Mouse (Mus musculus) olfactory bulb, adult 2 months (tissue): ENCODE results near the gene Ppp5c.

Source experiments
- CTCF ChIP-seq: fragments of 200-500 bp; IDR thresholded peaks from 2 replicates; pipeline ENCODE4 v1.5.1; 2012; ENCODE audit warnings: low read depth, mild to moderate bottlenecking, low read length, moderate library complexity; ENCODE audit not compliant: insufficient read depth
- POLR2A ChIP-seq: fragments of 200-500 bp; IDR thresholded peaks from 2 replicates; pipeline ENCODE4 v1.6.1; 2012; ENCODE audit warnings: mild to moderate bottlenecking, low read depth, low read length, moderate library complexity; ENCODE audit not compliant: insufficient read depth

GRCm38 (mm10) chr7:17056601-17057523 lies 29.1 kb upstream of the Ppp5c start:
- TF ChIP-seq CTCF (no peak), POLR2A (no peak)
